Mouse (Mus musculus) intestine, embryonic 16.5 days (tissue): ENCODE results near the gene Supt3. TPM values are rescaled to one million over a fixed set of nuclear protein-coding genes. Genes with fewer than 3 reads are reported as not detected.

Source experiments
- ATAC-seq: fragments of 200-750 bp; cut with Nextera tagmentation; 2 replicates; pipeline ENCODE4 v1.8.0; 2017; ENCODE audit warnings: moderate TSS enrichment, moderate library complexity
- H3K27ac ChIP-seq: fragments of 300-500 bp; sonication (generic); 2 replicates; pipeline ENCODE4 v1.5.1; 2014; ENCODE audit warnings: mild to moderate bottlenecking, low read length
- H3K27me3 ChIP-seq: fragments of 300-500 bp; sonication (generic); replicated peaks from 2 replicates; pipeline ENCODE4 v1.6.1; 2014; ENCODE audit warnings: low read length, control low read depth, mixed read lengths; ENCODE audit not compliant: control insufficient read depth, insufficient read depth
- H3K36me3 ChIP-seq: fragments of 300-500 bp; sonication (generic); 2 replicates; pipeline ENCODE4 v1.6.1; 2014; ENCODE audit warnings: low read length, control low read depth; ENCODE audit not compliant: control insufficient read depth, insufficient read depth
- H3K4me1 ChIP-seq: fragments of 300-500 bp; sonication (generic); 2 replicates; pipeline ENCODE4 v1.6.1; 2014; ENCODE audit warnings: low read length, control low read depth, mixed read lengths; ENCODE audit not compliant: control insufficient read depth, insufficient read depth
- H3K4me2 ChIP-seq: fragments of 300-500 bp; sonication (generic); 2 replicates; pipeline ENCODE4 v1.6.1; 2014; ENCODE audit warnings: low read depth, low read length, control low read depth
- H3K4me3 ChIP-seq: fragments of 300-500 bp; sonication (generic); 2 replicates; pipeline ENCODE4 v1.5.1; 2014; ENCODE audit warnings: mild to moderate bottlenecking, low read length
- H3K9ac ChIP-seq: fragments of 300-500 bp; sonication (generic); 2 replicates; pipeline ENCODE4 v1.6.1; 2014; ENCODE audit warnings: low read depth, low read length
- H3K9me3 ChIP-seq: fragments of 300-500 bp; sonication (generic); 2 replicates; pipeline ENCODE4 v1.6.1; 2016; ENCODE audit warnings: low read length, control low read depth; ENCODE audit not compliant: control insufficient read depth
- WGBS: fragments of 180-500 bp; shearing (Covaris S2); extraction: QIAGEN DNeasy Blood & Tissue Kit; methylation state at CpG from one replicate; pipeline ENCODE4 v1.1.7; 2014; 5-methylcytosine and 5-hydroxymethylcytosine counted together
- polyA plus RNA-seq: library from polyadenylated mRNA; unstranded; fragments of >200 nt; fragmentation: Nextera tagmentation; extraction: Ambion mirVana; gene quantifications from 2 replicates; pipeline ENCODE4 v1.2.1, GENCODE M21; 2015

Supt3 gene
- polyA plus RNA-seq, 1 experiment from 2014 or later, result 15.7 TPM

DNA sequence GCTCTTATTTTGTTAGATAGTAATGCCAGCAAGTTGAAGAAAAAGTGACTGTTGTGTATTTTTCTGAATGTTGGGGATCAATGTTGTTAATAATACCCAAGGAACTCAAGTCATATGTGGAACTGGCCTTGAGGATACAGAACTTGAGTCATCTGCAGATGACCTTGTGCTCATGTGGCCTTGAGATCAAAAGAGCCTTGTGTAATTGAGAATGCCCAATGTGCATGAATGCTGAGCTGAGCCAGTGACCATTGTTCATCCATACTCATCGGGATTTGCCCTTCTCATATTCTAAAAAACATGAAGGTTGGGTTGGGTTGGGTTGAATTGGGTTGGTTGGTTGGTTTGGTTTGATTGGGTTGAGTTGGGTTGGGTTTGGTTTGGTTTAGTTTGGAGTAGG lies 252.2 kb downstream of the Supt3 start:
- no peaks in the 10 kb centered on the region for H3K36me3 ChIP-seq
- ATAC-seq, result no peak
- H3K4me3 ChIP-seq, result no peak overlapping the region
- H3K4me1 ChIP-seq, result no peaks in the 10 kb centered on the region
- H3K9me3 ChIP-seq, result no peaks in the 10 kb centered on the region
- no peak overlapping the region for H3K9ac ChIP-seq
- 97% methylated on average over 1 of the region's 1 CpGs for WGBS
- no peak overlapping the region for H3K27ac ChIP-seq
- H3K4me2 ChIP-seq, result no peak overlapping the region
- H3K27me3 ChIP-seq, result no peaks in the 10 kb centered on the region

DNA sequence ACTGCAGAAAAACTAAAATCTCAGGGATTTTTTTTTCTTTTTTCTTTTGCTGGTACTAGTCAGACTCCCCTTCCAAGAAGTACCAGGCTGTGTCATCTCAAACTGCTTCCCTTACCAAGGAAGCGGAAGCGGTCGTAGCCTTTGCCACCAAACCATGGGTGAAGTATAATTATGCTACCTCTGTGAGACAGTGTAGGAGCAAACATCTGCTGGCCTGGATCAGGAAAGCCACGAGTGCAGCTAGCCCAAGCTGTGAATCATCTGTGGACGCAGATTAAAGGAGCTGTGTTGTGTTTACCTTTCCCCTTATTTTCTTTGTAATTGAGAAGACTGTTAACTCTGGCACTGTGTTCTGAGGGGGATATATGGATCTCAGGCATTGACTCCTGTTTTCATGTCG lies 255.3 kb downstream of the Supt3 start:
- no peaks in the 10 kb centered on the region for H3K27me3 ChIP-seq
- H3K27ac ChIP-seq, result no peak overlapping the region
- no peaks in the 10 kb centered on the region for H3K4me1 ChIP-seq
- H3K4me3 ChIP-seq, result no peak overlapping the region
- H3K9ac ChIP-seq, result no peak overlapping the region
- no peaks in the 10 kb centered on the region for H3K9me3 ChIP-seq
- no peak overlapping the region for H3K4me2 ChIP-seq
- no peaks in the 10 kb centered on the region for H3K36me3 ChIP-seq
- ATAC-seq, result no peak
- 76% methylated on average over 6 of the region's 6 CpGs for WGBS

DNA sequence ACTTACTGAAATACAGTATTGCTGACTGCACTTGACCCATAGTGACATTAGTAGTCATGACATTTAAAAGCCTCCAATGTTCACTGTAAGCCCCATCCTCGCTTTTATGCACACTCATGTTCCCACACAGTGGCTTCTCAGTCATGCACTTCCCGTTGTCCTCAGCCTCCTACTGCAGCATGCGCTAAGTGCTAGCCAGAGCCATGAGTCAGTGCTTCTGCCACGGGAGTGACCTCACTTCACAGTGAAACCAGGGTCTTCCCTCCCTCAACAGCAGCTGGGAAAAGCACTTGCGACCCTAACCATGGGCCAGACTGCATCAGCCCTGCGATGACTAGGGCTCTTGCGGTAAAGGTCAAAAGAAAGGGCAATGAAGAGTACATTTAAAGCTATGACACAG lies 256.7 kb downstream of the Supt3 start:
- no peak for ATAC-seq
- 66% methylated on average over 7 of the region's 7 CpGs for WGBS

DNA sequence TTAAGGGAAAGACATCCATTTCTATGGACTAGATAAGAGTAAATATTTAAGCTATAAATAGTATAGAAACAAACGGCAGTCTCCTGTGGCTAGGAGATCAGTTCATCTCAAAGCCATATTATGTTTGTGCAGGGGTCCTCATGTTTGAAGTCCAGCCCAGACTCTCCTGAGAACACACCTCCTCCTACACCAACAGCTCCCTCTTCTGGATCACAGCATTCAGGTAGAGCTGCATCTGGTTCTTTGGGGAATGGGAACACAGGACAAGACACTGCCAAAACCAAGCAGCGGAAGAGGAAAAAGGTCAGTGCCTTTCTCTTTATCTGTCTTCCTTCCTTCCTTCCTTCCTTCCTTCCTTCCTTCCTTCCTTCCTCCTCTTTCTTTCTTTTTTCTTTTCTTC lies 264.1 kb downstream of the Supt3 start:
- H3K9ac ChIP-seq, result no peak overlapping the region
- no peaks in the 10 kb centered on the region for H3K27me3 ChIP-seq
- no peak overlapping the region for H3K4me3 ChIP-seq
- no peak for ATAC-seq
- no peak overlapping the region for H3K27ac ChIP-seq
- H3K36me3 ChIP-seq, result no peaks in the 10 kb centered on the region
- WGBS, result 66% methylated on average over 2 of the region's 2 CpGs
- H3K4me2 ChIP-seq, result no peak overlapping the region
- H3K4me1 ChIP-seq, result no peaks in the 10 kb centered on the region
- no peaks in the 10 kb centered on the region for H3K9me3 ChIP-seq

More for the DNA sequence above, 256.7 kb downstream of the Supt3 start:
- no peaks in the 10 kb centered on the region for H3K9me3 ChIP-seq
- H3K4me1 ChIP-seq, result no peaks in the 10 kb centered on the region
- H3K27me3 ChIP-seq, result no peaks in the 10 kb centered on the region
- H3K4me3 ChIP-seq, result no peak overlapping the region
- H3K36me3 ChIP-seq, result no peaks in the 10 kb centered on the region
- no peak overlapping the region for H3K4me2 ChIP-seq
- no peak overlapping the region for H3K9ac ChIP-seq
- H3K27ac ChIP-seq, result no peak overlapping the region

DNA sequence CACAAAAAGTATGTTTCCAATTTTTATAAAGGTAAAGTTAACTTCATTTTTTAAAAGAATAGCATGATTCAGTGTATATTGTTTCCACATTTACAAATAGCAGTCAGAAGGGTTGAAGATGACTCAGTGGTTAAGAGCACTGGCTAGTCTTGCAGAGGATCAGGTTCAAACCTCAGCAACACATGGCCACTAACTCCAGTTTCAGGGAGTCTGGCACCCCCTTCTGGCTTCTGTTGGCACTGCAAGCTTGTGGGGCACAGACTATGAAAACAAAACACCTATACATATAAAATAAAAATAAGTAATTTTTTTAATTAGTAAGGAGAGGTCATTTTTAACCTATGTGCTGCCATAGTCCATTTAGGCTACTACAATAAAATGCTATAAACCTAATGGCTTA lies 268.9 kb downstream of the Supt3 start:
- Histone ChIP-seq H3K4me2 (no peak overlapping the region), H3K9me3 (no peaks in the 10 kb centered on the region), H3K27me3 (no peaks in the 10 kb centered on the region), H3K4me1 (no peaks in the 10 kb centered on the region), H3K9ac (no peak overlapping the region), H3K27ac (no peak overlapping the region), H3K36me3 (no peaks in the 10 kb centered on the region), H3K4me3 (no peak overlapping the region)
- ATAC-seq, result no peak

DNA sequence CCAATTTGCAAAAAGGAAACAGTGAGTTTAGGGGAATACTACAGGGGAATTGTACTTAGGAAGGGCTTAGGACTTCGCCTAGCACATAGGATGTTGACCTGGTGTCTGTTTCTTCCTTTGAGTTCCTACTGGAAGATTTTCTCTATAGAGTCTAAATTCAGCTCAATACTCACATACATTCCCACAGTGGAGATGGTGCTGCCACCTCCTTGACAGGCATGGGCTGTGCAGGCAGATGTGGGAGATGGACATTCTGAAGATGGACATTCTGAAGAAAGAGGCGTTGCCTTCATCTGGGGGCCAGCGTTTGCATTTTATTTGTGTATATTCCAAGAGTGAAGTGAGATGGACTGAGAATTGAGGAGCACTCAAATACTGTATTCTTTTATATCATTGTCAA lies 269.6 kb downstream of the Supt3 start:
- 91% methylated on average over 3 of the region's 3 CpGs for WGBS
- Histone ChIP-seq H3K4me2 (no peak overlapping the region), H3K9ac (no peak overlapping the region), H3K4me3 (no peak overlapping the region), H3K27ac (no peak overlapping the region), H3K27me3 (no peaks in the 10 kb centered on the region), H3K36me3 (no peaks in the 10 kb centered on the region), H3K4me1 (no peaks in the 10 kb centered on the region), H3K9me3 (no peaks in the 10 kb centered on the region)
- ATAC-seq, result no peak

DNA sequence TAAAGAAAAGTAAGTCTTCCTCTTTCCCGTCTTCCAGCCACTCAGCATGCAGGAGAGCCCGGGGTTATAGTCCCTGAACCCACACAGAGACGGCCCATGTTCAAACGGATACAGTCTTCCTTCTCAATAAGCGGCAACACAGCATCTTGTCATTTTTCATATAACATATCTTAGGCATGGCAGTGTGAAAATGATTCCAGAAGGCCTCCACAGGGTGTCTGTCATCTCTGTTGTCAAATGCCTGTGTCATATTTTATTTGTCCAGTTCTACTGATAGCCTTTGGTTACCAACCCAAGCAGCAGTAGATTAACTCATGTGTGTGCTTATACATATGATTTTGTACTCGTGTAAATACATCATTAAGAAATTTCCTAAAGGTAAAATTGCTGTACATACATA lies 270.3 kb downstream of the Supt3 start:
- no peaks in the 10 kb centered on the region for H3K9me3 ChIP-seq
- 89% methylated on average over 6 of the region's 6 CpGs for WGBS
- H3K27me3 ChIP-seq, result no peaks in the 10 kb centered on the region
- no peak overlapping the region for H3K4me2 ChIP-seq
- no peak overlapping the region for H3K4me3 ChIP-seq
- ATAC-seq, result no peak
- H3K4me1 ChIP-seq, result no peaks in the 10 kb centered on the region
- no peaks in the 10 kb centered on the region for H3K36me3 ChIP-seq
- H3K27ac ChIP-seq, result no peak overlapping the region
- H3K9ac ChIP-seq, result no peak overlapping the region

DNA sequence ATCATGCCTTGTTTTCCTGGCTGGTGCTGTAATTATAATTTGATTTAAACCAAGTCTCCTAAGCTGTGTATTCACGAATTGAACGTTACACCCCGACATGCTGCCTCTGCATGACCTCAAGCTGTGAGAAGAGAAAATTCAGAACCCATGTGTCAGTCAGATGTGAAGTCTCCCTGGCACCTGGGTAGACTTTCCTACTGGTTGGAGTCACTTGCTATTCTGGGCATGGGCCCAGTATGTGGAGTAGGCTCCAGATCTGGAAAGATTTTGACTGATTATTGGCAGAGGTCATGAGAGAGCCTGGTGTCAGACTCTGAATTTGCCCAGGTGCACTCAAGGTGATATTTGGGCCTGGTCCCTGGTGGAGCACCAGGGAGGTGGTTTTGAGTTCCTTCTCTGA lies 275.0 kb downstream of the Supt3 start:
- Histone ChIP-seq H3K4me1 (no peaks in the 10 kb centered on the region), H3K27me3 (no peaks in the 10 kb centered on the region), H3K4me3 (no peak overlapping the region), H3K4me2 (no peak overlapping the region), H3K9me3 (no peaks in the 10 kb centered on the region), H3K9ac (no peak overlapping the region), H3K36me3 (no peaks in the 10 kb centered on the region), H3K27ac (no peak overlapping the region)
- 91% methylated on average over 3 of the region's 3 CpGs for WGBS
- no peak for ATAC-seq

DNA sequence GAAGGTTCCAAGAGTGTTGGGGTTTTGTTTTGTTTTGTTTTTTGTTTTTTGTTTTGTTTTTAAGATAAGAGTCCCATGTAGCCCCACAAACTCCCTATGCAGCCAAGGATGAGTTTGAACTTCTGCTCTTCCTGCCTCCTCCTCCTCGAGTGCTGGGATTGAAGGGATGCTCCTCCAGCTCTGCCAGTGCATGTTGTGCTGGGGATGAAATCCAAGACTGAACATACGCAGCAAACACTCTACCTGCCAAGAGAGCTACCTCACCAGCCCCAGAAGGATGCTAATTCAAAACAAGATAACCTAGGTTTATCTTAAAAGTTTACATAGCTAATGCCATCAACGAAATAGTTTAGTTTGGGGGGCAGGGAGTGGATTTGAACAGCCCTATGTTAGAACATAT lies 276.4 kb downstream of the Supt3 start:
- WGBS, result 76% methylated on average over 3 of the region's 3 CpGs
- H3K4me3 ChIP-seq, result no peak overlapping the region
- H3K27ac ChIP-seq, result no peak overlapping the region

DNA sequence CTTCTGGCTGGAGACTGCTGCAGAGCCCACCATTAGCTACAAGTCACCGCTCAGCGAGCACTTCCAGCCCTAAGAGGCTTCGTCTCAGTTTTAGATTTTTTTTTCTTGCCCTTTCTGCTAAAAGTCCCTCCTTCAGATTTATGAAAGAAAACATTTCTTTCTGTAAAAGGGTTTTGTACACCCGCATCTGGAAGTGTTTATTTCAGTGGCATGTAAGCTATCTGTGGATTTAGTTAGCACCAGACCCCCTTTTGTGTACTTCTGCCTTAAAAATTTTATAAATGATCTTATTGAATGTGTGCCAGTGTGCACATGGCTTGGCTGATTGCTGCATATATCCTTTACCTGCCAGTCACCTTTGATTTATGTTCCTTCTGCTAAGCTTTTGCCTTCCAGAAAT lies 277.6 kb downstream of the Supt3 start:
- 74% methylated on average over 4 of the region's 4 CpGs for WGBS

More for the DNA sequence above, 276.4 kb downstream of the Supt3 start:
- Histone ChIP-seq H3K4me2 (no peak overlapping the region), H3K9me3 (no peaks in the 10 kb centered on the region), H3K9ac (no peak overlapping the region), H3K27me3 (no peaks in the 10 kb centered on the region), H3K4me1 (no peaks in the 10 kb centered on the region), H3K36me3 (no peaks in the 10 kb centered on the region)
- ATAC-seq, result no peak

More for the DNA sequence above, 277.6 kb downstream of the Supt3 start:
- no peaks in the 10 kb centered on the region for H3K36me3 ChIP-seq
- H3K4me2 ChIP-seq, result no peak overlapping the region
- no peak overlapping the region for H3K4me3 ChIP-seq
- H3K9ac ChIP-seq, result no peak overlapping the region
- H3K4me1 ChIP-seq, result no peaks in the 10 kb centered on the region
- no peaks in the 10 kb centered on the region for H3K9me3 ChIP-seq
- ATAC-seq, result no peak
- no peaks in the 10 kb centered on the region for H3K27me3 ChIP-seq
- no peak overlapping the region for H3K27ac ChIP-seq
